Mouse (Mus musculus): Measurements from ENCODE around the gene Ift22. TPM values are rescaled to one million over a fixed set of nuclear protein-coding genes. Genes with fewer than 3 reads are reported as not detected.
"Not testable (repeated sequence)": the region's sequence is repeated elsewhere in the genome, so short reads cannot be mapped to it uniquely, and the experiment has no call there.

Gene Ift22
- polyA plus RNA-seq, 1 experiment from 2014 or later, result 67.4 TPM

GRCm38 (mm10) chr5:136935905-136936695, 28.1 kb downstream of the Ift22 start:
- Histone ChIP-seq H3K27me3 (no peaks in the 10 kb centered on the region), H3K9ac (no peak overlapping the region), H3K4me3 (no peak overlapping the region), H3K36me3 (peaks cover 6% of the 10 kb centered on the region; the same call in 1 of the 2 replicates), H3K27ac (no peak overlapping the region), H3K4me1 (no peaks in the 10 kb centered on the region), H3K4me2 (no peak overlapping the region), H3K9me3 (no peaks in the 10 kb centered on the region)
- ATAC-seq (ENCODE audit: insufficient number of reproducible peaks, insufficient read depth, low FRiP score, low TSS enrichment, low read depth), result no peak
- 62% methylated on average over 7 of the region's 7 CpGs for WGBS

- Histone ChIP-seq H3K27ac (no peak overlapping the region), H3K4me3 (no peak overlapping the region), H3K9me3 (no peaks in the 10 kb centered on the region), H3K4me1 (no peaks in the 10 kb centered on the region), H3K4me2 (no peak overlapping the region), H3K36me3 (peaks cover 6% of the 10 kb centered on the region; the same call in 1 of the 2 replicates), H3K27me3 (no peaks in the 10 kb centered on the region), H3K9ac (no peak overlapping the region)
- WGBS, result 87% methylated on average over 6 of the region's 6 CpGs
- no peak for ATAC-seq (ENCODE audit: insufficient number of reproducible peaks, insufficient read depth, low FRiP score, low TSS enrichment, low read depth)
Measured at GRCm38 (mm10) chr5:136936750-136937149, 28.8 kb downstream of the Ift22 start.

- H3K9ac ChIP-seq, result no peak overlapping the region
- H3K4me1 ChIP-seq, result no peaks in the 10 kb centered on the region
- H3K27me3 ChIP-seq, result no peaks in the 10 kb centered on the region
- ATAC-seq (ENCODE audit: insufficient number of reproducible peaks, insufficient read depth, low FRiP score, low TSS enrichment, low read depth), result no peak
- WGBS, result 86% methylated on average over 5 of the region's 5 CpGs
- H3K36me3 ChIP-seq, result peaks cover 6% of the 10 kb centered on the region; the same call in 1 of the 2 replicates
- H3K4me2 ChIP-seq, result no peak overlapping the region
- no peak overlapping the region for H3K27ac ChIP-seq
- no peak overlapping the region for H3K4me3 ChIP-seq
- H3K9me3 ChIP-seq, result no peaks in the 10 kb centered on the region
Measured at GRCm38 (mm10) chr5:136937621-136938020, 29.7 kb downstream of the Ift22 start.

- no peak overlapping the region for H3K27ac ChIP-seq
- H3K4me2 ChIP-seq, result no peak overlapping the region
- no peaks in the 10 kb centered on the region for H3K4me1 ChIP-seq
- H3K27me3 ChIP-seq, result no peaks in the 10 kb centered on the region
- WGBS, result 65% methylated on average over 7 of the region's 7 CpGs
- no peaks in the 10 kb centered on the region for H3K9me3 ChIP-seq
- H3K9ac ChIP-seq, result no peak overlapping the region
- ATAC-seq (ENCODE audit: insufficient number of reproducible peaks, insufficient read depth, low FRiP score, low TSS enrichment, low read depth), result no peak
- no peak overlapping the region for H3K4me3 ChIP-seq
- 0 out of 2 replicates have a peak, but pooled peaks cover 3% of the 10 kb centered on the region for H3K36me3 ChIP-seq
Measured at GRCm38 (mm10) chr5:136939284-136939683, 31.3 kb downstream of the Ift22 start.

GRCm38 (mm10) chr5:136940029-136940428, 32.1 kb downstream of the Ift22 start:
- not testable (repeated sequence) for H3K27me3 ChIP-seq; H3K36me3 ChIP-seq; H3K4me2 ChIP-seq; H3K27ac ChIP-seq; ATAC-seq (ENCODE audit: insufficient number of reproducible peaks, insufficient read depth, low FRiP score, low TSS enrichment, low read depth); H3K4me3 ChIP-seq; H3K4me1 ChIP-seq; H3K9me3 ChIP-seq; H3K9ac ChIP-seq
- WGBS, result 77% methylated on average over 6 of the region's 6 CpGs

- no peak overlapping the region for H3K4me3 ChIP-seq
- no peak overlapping the region for H3K27ac ChIP-seq
- 85% methylated on average over 12 of the region's 12 CpGs for WGBS
- no peak for ATAC-seq (ENCODE audit: insufficient number of reproducible peaks, insufficient read depth, low FRiP score, low TSS enrichment, low read depth)
- no peak overlapping the region for H3K9ac ChIP-seq
- H3K36me3 ChIP-seq, result no peaks in the 10 kb centered on the region
- H3K27me3 ChIP-seq, result no peaks in the 10 kb centered on the region
- no peak overlapping the region for H3K4me2 ChIP-seq
- no peaks in the 10 kb centered on the region for H3K4me1 ChIP-seq
- no peaks in the 10 kb centered on the region for H3K9me3 ChIP-seq
Measured at GRCm38 (mm10) chr5:136940845-136941560, 33.1 kb downstream of the Ift22 start.

DNA sequence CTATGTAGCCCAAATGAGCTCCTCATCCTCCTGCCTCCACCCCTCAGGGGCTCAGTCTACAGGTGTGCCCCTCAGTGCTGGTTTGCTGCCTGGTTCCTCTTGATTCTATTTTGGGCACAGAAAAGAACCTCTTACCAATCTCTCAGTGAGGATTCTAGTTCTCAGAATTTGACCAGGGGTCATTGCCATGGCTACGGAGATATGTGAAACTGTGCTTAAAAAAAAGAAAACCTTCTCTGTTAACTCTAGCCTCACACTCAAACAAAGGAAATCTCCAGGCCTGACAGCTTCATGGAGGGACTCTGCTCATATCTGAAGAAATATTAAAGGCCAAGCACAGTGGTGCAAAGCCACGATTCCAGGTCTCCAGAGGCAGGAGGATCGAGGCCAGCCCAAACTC, 34.8 kb downstream of the Ift22 start:
- Histone ChIP-seq H3K4me2 (no peak overlapping the region), H3K27ac (no peak overlapping the region), H3K4me1 (no peaks in the 10 kb centered on the region), H3K36me3 (no peaks in the 10 kb centered on the region), H3K9ac (no peak overlapping the region), H3K4me3 (no peak overlapping the region), H3K27me3 (no peaks in the 10 kb centered on the region), H3K9me3 (no peaks in the 10 kb centered on the region)
- ATAC-seq (ENCODE audit: insufficient number of reproducible peaks, insufficient read depth, low FRiP score, low TSS enrichment, low read depth), result no peak
- WGBS, result 80% methylated on average over 3 of the region's 3 CpGs

GRCm38 (mm10) chr5:136943382-136943781, 35.4 kb downstream of the Ift22 start:
- no peak for ATAC-seq (ENCODE audit: insufficient number of reproducible peaks, insufficient read depth, low FRiP score, low TSS enrichment, low read depth)
- H3K4me3 ChIP-seq, result no peak overlapping the region
- no peaks in the 10 kb centered on the region for H3K4me1 ChIP-seq
- no peak overlapping the region for H3K9ac ChIP-seq
- H3K27ac ChIP-seq, result no peak overlapping the region
- no peak overlapping the region for H3K4me2 ChIP-seq
- H3K9me3 ChIP-seq, result no peaks in the 10 kb centered on the region
- H3K36me3 ChIP-seq, result no peaks in the 10 kb centered on the region
- WGBS, result 72% methylated on average over 2 of the region's 2 CpGs
- H3K27me3 ChIP-seq, result no peaks in the 10 kb centered on the region

GRCm38 (mm10) chr5:136945084-136945483, 37.1 kb downstream of the Ift22 start:
- ATAC-seq (ENCODE audit: insufficient number of reproducible peaks, insufficient read depth, low FRiP score, low TSS enrichment, low read depth), result no peak
- Histone ChIP-seq H3K27me3 (no peaks in the 10 kb centered on the region), H3K9me3 (no peaks in the 10 kb centered on the region), H3K9ac (no peak overlapping the region), H3K4me2 (no peak overlapping the region), H3K4me1 (no peaks in the 10 kb centered on the region), H3K27ac (no peak overlapping the region), H3K4me3 (no peak overlapping the region), H3K36me3 (no peaks in the 10 kb centered on the region)
- 76% methylated on average over 12 of the region's 12 CpGs for WGBS

DNA sequence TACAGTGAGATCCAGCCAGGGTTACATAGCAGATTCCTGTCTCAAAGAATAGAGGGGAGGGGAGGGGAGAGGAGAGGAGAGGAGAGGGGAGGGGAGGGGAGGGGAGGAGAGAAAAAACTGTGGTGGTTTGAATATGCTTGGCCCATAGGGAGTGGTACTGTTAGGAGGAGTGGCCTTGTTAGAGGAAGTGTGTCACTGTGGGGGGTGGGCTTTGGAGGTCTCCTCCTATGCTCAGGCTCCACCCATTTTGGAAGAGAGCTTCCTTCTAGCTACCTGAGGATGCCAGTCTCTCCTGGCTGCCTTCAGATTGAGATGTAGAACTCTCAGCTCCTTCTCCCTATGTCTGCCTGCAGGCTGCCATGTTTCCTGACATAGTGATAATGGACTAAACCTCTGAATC, 39.9 kb downstream of the Ift22 start:
- Histone ChIP-seq H3K27ac (no peak overlapping the region), H3K4me2 (no peak overlapping the region), H3K9ac (no peak overlapping the region), H3K4me3 (no peak overlapping the region), H3K9me3 (no peaks in the 10 kb centered on the region), H3K27me3 (no peaks in the 10 kb centered on the region), H3K36me3 (no peaks in the 10 kb centered on the region), H3K4me1 (0 out of 2 replicates have a peak, but pooled peaks cover 6% of the 10 kb centered on the region)
- no peak for ATAC-seq (ENCODE audit: insufficient number of reproducible peaks, insufficient read depth, low FRiP score, low TSS enrichment, low read depth)

DNA sequence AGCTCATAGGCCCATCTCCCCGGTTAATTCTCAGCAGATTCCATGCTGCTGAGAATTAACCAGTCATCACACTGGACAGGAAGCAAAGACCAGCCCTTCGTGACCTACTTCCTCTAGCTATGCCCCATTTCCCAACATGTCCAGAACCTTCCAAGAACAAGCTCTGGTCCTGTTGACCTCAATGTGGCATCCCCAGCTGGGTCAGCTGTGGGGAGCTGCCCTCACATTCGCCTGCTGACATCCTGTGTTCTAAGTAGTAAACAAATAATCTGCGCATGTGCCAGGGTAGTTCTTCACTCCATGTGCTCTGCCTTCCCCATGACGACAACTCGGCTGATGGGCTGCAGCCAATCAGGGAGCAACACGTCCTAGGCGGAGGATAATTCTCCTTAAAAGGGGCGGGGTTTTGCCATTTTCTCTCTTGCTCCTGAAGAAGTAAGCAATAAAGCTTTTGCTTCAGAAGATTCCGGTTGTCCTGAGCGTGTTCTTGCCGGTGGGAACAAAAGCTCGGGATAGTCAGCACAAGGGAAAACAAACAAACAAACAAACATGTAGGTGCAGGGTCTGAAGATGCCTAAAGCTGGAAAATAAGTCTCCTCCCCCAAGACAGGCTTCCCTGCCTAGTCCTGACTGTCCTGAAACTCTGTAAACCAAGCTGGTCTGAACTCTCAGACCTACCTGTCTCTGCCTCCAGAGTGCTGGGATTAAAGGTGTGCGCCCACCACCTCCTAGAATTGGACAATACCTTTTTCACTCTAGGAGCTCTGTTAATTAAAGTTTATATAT, 41.8 kb downstream of the Ift22 start:
- H3K4me1 ChIP-seq, result peaks cover 17% of the 10 kb centered on the region
- H3K9ac ChIP-seq; H3K36me3 ChIP-seq; ATAC-seq (ENCODE audit: insufficient number of reproducible peaks, insufficient read depth, low FRiP score, low TSS enrichment, low read depth); H3K9me3 ChIP-seq; H3K27ac ChIP-seq; H3K4me2 ChIP-seq; H3K27me3 ChIP-seq; H3K4me3 ChIP-seq: not testable (repeated sequence)
- WGBS, result 81% methylated on average over 14 of the region's 14 CpGs
